Mouse (Mus musculus) bone marrow macrophage, adult 2 months (primary cell): ENCODE measurements around the gene Pard3.

Source experiments
- CTCF ChIP-seq: IDR thresholded peaks from 2 replicates; pipeline ENCODE4 v1.5.1; 2012; ENCODE audit warnings: low read depth, mild to moderate bottlenecking, low read length, moderate library complexity
- POLR2A ChIP-seq: IDR thresholded peaks from 2 replicates; pipeline ENCODE4 v1.6.1; 2012; ENCODE audit warnings: mild to moderate bottlenecking, low read depth, low read length, borderline replicate concordance

GRCm38 (mm10) chr8:127091936-127092335 is 28.2 kb downstream of the Pard3 start:
- TF ChIP-seq CTCF (no peak), POLR2A (no peak)
